Mouse (Mus musculus): ENCODE results near the gene 4931406P16Rik.

4931406P16Rik gene

GRCm38 (mm10) chr7:34312786-34313442 lies 437 bp downstream of the 4931406P16Rik start:
- peak; percentile 23 to 44 for DNase-seq (ENCODE audit: low spot score in 2 of 2)

GRCm38 (mm10) chr7:34309186-34309764 lies 4.1 kb downstream of the 4931406P16Rik start:
- DNase-seq (ENCODE audit: low spot score in 2 of 2), result no peak

GRCm38 (mm10) chr7:34308586-34308985 lies 4.8 kb downstream of the 4931406P16Rik start:
- no peak for DNase-seq (ENCODE audit: low spot score in 2 of 2)

- DNase-seq (ENCODE audit: low spot score in 2 of 2), result no peak
Measured at GRCm38 (mm10) chr7:34305454-34305853, 7.9 kb downstream of the 4931406P16Rik start.

GRCm38 (mm10) chr7:34302651-34303050 lies 10.7 kb downstream of the 4931406P16Rik start:
- DNase-seq (ENCODE audit: low spot score in 2 of 2), result no peak

- DNase-seq (ENCODE audit: low spot score in 2 of 2), result no peak
Measured at GRCm38 (mm10) chr7:34301952-34302351, 11.4 kb downstream of the 4931406P16Rik start.

- no peak for DNase-seq (ENCODE audit: low spot score in 2 of 2)
Measured at GRCm38 (mm10) chr7:34298818-34299217, 14.5 kb downstream of the 4931406P16Rik start.

GRCm38 (mm10) chr7:34296124-34296523 lies 17.2 kb downstream of the 4931406P16Rik start:
- DNase-seq (ENCODE audit: low spot score in 2 of 2), result no peak

GRCm38 (mm10) chr7:34292633-34293032 lies 20.7 kb downstream of the 4931406P16Rik start:
- DNase-seq (ENCODE audit: low spot score in 2 of 2), result no peak

GRCm38 (mm10) chr7:34291265-34291664 lies 22.1 kb downstream of the 4931406P16Rik start:
- no peak for DNase-seq (ENCODE audit: low spot score in 2 of 2)

- no peak for DNase-seq (ENCODE audit: low spot score in 2 of 2)
Measured at GRCm38 (mm10) chr7:34290450-34291151, 22.8 kb downstream of the 4931406P16Rik start.

GRCm38 (mm10) chr7:34277656-34278055 lies 35.7 kb downstream of the 4931406P16Rik start:
- DNase-seq (ENCODE audit: low spot score in 2 of 2), result no peak

- no peak for DNase-seq (ENCODE audit: low spot score in 2 of 2)
Measured at GRCm38 (mm10) chr7:34276066-34276465, 37.3 kb downstream of the 4931406P16Rik start.

GRCm38 (mm10) chr7:34272465-34272864 lies 40.9 kb downstream of the 4931406P16Rik start:
- DNase-seq (ENCODE audit: low spot score in 2 of 2), result no peak

GRCm38 (mm10) chr7:34268463-34268862 lies 44.9 kb downstream of the 4931406P16Rik start:
- no peak for DNase-seq (ENCODE audit: low spot score in 2 of 2)

GRCm38 (mm10) chr7:34266421-34266820 lies 46.9 kb downstream of the 4931406P16Rik start:
- no peak for DNase-seq (ENCODE audit: low spot score in 2 of 2)

- peak; percentile 45 to 47 for DNase-seq (ENCODE audit: low spot score in 2 of 2)
Measured at GRCm38 (mm10) chr7:34265876-34266346, 47.4 kb downstream of the 4931406P16Rik start.

- DNase-seq (ENCODE audit: low spot score in 2 of 2), result no peak
Measured at GRCm38 (mm10) chr7:34263437-34263836, 49.9 kb downstream of the 4931406P16Rik start.

- DNase-seq (ENCODE audit: low spot score in 2 of 2), result no peak
Measured at GRCm38 (mm10) chr7:34258407-34258806, 54.9 kb downstream of the 4931406P16Rik start.

GRCm38 (mm10) chr7:34257279-34257678 lies 56.1 kb downstream of the 4931406P16Rik start:
- DNase-seq (ENCODE audit: low spot score in 2 of 2), result no peak

GRCm38 (mm10) chr7:34255916-34256315 lies 57.4 kb downstream of the 4931406P16Rik start:
- DNase-seq (ENCODE audit: low spot score in 2 of 2), result no peak

GRCm38 (mm10) chr7:34255137-34255536 lies 58.2 kb downstream of the 4931406P16Rik start:
- DNase-seq (ENCODE audit: low spot score in 2 of 2), result no peak

GRCm38 (mm10) chr7:34252030-34252429 lies 61.3 kb downstream of the 4931406P16Rik start:
- DNase-seq (ENCODE audit: low spot score in 2 of 2), result no peak
